ENCODE assay signal across 8 mouse cellular contexts in genomic region chr3:90291982-90292344, GRCm38 (mm10). TPM values are rescaled to one million over a fixed set of nuclear protein-coding genes. Genes with fewer than 3 reads are reported as not detected.
DNase-seq lines count a peak whose midpoint lies in the region; ATAC-seq and TF ChIP-seq lines count a peak whose summit lies in the region.

No protein-coding gene starts in this region.

- WGBS in embryonic facial prominence, embryonic 12.5 days, result 38% methylated on average over 2 of the region's 2 CpGs
- WGBS in intestine, embryonic 15.5 days, result 36% methylated on average over 2 of the region's 2 CpGs

- peak overlapping the region; percentile 68 for H3K4me3 ChIP-seq in layer of hippocampus, adult 2 months
- H3K4me3 ChIP-seq in embryonic facial prominence, embryonic 12.5 days, result peak overlapping the region; percentile 69
- H3K4me3 ChIP-seq in intestine, embryonic 15.5 days (replicated peaks), result peak overlapping the region; percentile 53

- H3K27ac ChIP-seq in layer of hippocampus, adult 2 months, result peak overlapping the region; percentile 99
- peak overlapping the region; percentile 97 for H3K27ac ChIP-seq in embryonic facial prominence, embryonic 12.5 days
- H3K27ac ChIP-seq in intestine, embryonic 15.5 days, result peak overlapping the region; percentile 92

- DNase-seq in layer of hippocampus, adult 2 months (ENCODE audit: low spot score in 2 of 2), result no peak
- DNase-seq in layer of hippocampus, adult 9-10 months (ENCODE audit: low spot score), result no peak
- DNase-seq in naive thymus-derived CD4-positive, alpha-beta T cell, adult 2 months (ENCODE audit: low read depth), result peak; percentile 24
- no peak for DNase-seq in cerebellum, adult 18-20 months
- no peak for DNase-seq in thymus, postnatal 4 days

- peaks cover 11% of the 10 kb centered on the region for H3K4me1 ChIP-seq in embryonic facial prominence, embryonic 12.5 days
- peaks cover 8% of the 10 kb centered on the region for H3K4me1 ChIP-seq in intestine, embryonic 15.5 days (replicated peaks)

- H3K4me2 ChIP-seq in embryonic facial prominence, embryonic 12.5 days (replicated peaks), result peak overlapping the region; percentile 58
- H3K4me2 ChIP-seq in intestine, embryonic 15.5 days (replicated peaks), result peak overlapping the region; percentile 63

- H3K9ac ChIP-seq in embryonic facial prominence, embryonic 12.5 days, result peak overlapping the region; percentile 74
- H3K9ac ChIP-seq in intestine, embryonic 15.5 days, result peak overlapping the region; percentile 72; the same call in 1 of the 2 replicates

- H3K9me3 ChIP-seq in embryonic facial prominence, embryonic 12.5 days, result no peaks in the 10 kb centered on the region
- H3K9me3 ChIP-seq in intestine, embryonic 15.5 days, result no peaks in the 10 kb centered on the region

- H3K27me3 ChIP-seq in embryonic facial prominence, embryonic 12.5 days, result no peaks in the 10 kb centered on the region
- no peaks in the 10 kb centered on the region for H3K27me3 ChIP-seq in intestine, embryonic 15.5 days (replicated peaks)

- no peaks in the 10 kb centered on the region for H3K36me3 ChIP-seq in embryonic facial prominence, embryonic 12.5 days
- no peaks in the 10 kb centered on the region for H3K36me3 ChIP-seq in intestine, embryonic 15.5 days

- no peak for ATAC-seq in embryonic facial prominence, embryonic 12.5 days (ENCODE audit: insufficient number of reproducible peaks, insufficient read depth, low FRiP score, low TSS enrichment)
- no peak for ATAC-seq in intestine, embryonic 15.5 days
- ATAC-seq in granulocyte monocyte progenitor cell, adult 5-6 weeks (replicated peaks; ENCODE audit: poor library complexity, severe bottlenecking), result no peak

- TF ChIP-seq CTCF in layer of hippocampus, adult 2 months (conservative IDR thresholded peaks at IDR 0.05), result no peak

RNA-seq across cellular contexts. Expression of gene Gatad2b, which starts 1.0 kb away (rescaled TPM):
- total RNA-seq in layer of hippocampus, adult 2 months (2021), result 100 to 1,000 TPM; 107 to 108 TPM
- 16.6 and 18.2 TPM in 2 replicates for polyA plus RNA-seq in embryonic facial prominence, embryonic 12.5 days (2016; fragmentation: Nextera tagmentation; extraction: Ambion mirVana)
- 9.0 and 9.7 TPM in 2 replicates for polyA plus RNA-seq in intestine, embryonic 15.5 days (2015; fragmentation: Nextera tagmentation; extraction: Ambion mirVana)
- total RNA-seq in granulocyte monocyte progenitor cell, adult 5-6 weeks (2014; fragmentation: Nextera tagmentation), result 68.7 and 83.6 TPM in 2 replicates
- total RNA-seq in granulocyte monocyte progenitor cell, adult 5-6 weeks (2017), result 19.4 and 19.9 TPM in 2 replicates

RNA-seq across cellular contexts. Expression of gene Dennd4b, which starts 27.0 kb away (rescaled TPM):
- 10 to 100 TPM; 33.7 to 35.6 TPM for total RNA-seq in layer of hippocampus, adult 2 months (2021)
- 5.7 and 8.0 TPM in 2 replicates for polyA plus RNA-seq in embryonic facial prominence, embryonic 12.5 days (2016; fragmentation: Nextera tagmentation; extraction: Ambion mirVana)
- 2.3 and 3.9 TPM in 2 replicates for polyA plus RNA-seq in intestine, embryonic 15.5 days (2015; fragmentation: Nextera tagmentation; extraction: Ambion mirVana)
- total RNA-seq in granulocyte monocyte progenitor cell, adult 5-6 weeks (2014; fragmentation: Nextera tagmentation), result 28.1 and 37.5 TPM in 2 replicates
- 13.6 and 16.5 TPM in 2 replicates for total RNA-seq in granulocyte monocyte progenitor cell, adult 5-6 weeks (2017)

RNA-seq across cellular contexts. Expression of gene Crtc2, which starts 38.0 kb away (rescaled TPM):
- 10 to 100 TPM; 38.3 to 49.5 TPM for total RNA-seq in layer of hippocampus, adult 2 months (2021)
- 20.3 and 21.7 TPM in 2 replicates for polyA plus RNA-seq in embryonic facial prominence, embryonic 12.5 days (2016; fragmentation: Nextera tagmentation; extraction: Ambion mirVana)
- polyA plus RNA-seq in intestine, embryonic 15.5 days (2015; fragmentation: Nextera tagmentation; extraction: Ambion mirVana), result 18.6 and 19.0 TPM in 2 replicates
- total RNA-seq in granulocyte monocyte progenitor cell, adult 5-6 weeks (2014; fragmentation: Nextera tagmentation), result 48.1 and 49.5 TPM in 2 replicates
- 10.1 and 11.4 TPM in 2 replicates for total RNA-seq in granulocyte monocyte progenitor cell, adult 5-6 weeks (2017)

RNA-seq across cellular contexts. Expression of gene Slc39a1, which starts 44.0 kb away (rescaled TPM):
- 10 to 100 TPM; 42.5 to 45.5 TPM for total RNA-seq in layer of hippocampus, adult 2 months (2021)
- polyA plus RNA-seq in embryonic facial prominence, embryonic 12.5 days (2016; fragmentation: Nextera tagmentation; extraction: Ambion mirVana), result 63.3 and 63.5 TPM in 2 replicates
- polyA plus RNA-seq in intestine, embryonic 15.5 days (2015; fragmentation: Nextera tagmentation; extraction: Ambion mirVana), result 114 and 119 TPM in 2 replicates
- total RNA-seq in granulocyte monocyte progenitor cell, adult 5-6 weeks (2014; fragmentation: Nextera tagmentation), result 26.6 and 35.3 TPM in 2 replicates
- 36.4 and 36.6 TPM in 2 replicates for total RNA-seq in granulocyte monocyte progenitor cell, adult 5-6 weeks (2017)

RNA-seq across cellular contexts. Expression of gene Creb3l4, which starts 48.7 kb away (rescaled TPM):
- total RNA-seq in layer of hippocampus, adult 2 months (2021), result not detected
- polyA plus RNA-seq in embryonic facial prominence, embryonic 12.5 days (2016; fragmentation: Nextera tagmentation; extraction: Ambion mirVana), result 8.5 and 9.7 TPM in 2 replicates
- polyA plus RNA-seq in intestine, embryonic 15.5 days (2015; fragmentation: Nextera tagmentation; extraction: Ambion mirVana), result 10.7 and 14.5 TPM in 2 replicates
- not detected in 2 replicates for total RNA-seq in granulocyte monocyte progenitor cell, adult 5-6 weeks (2014; fragmentation: Nextera tagmentation)
- not detected in 2 replicates for total RNA-seq in granulocyte monocyte progenitor cell, adult 5-6 weeks (2017)
